Mouse (Mus musculus) C2C12 (cell line): ENCODE data around the gene Dmrtb1. TPM values are rescaled to one million over a fixed set of nuclear protein-coding genes. Genes with fewer than 3 reads are reported as not detected.

ENCODE experiments used
- H3K27me3 ChIP-seq: one replicate; pipeline ENCODE4 v1.6.1; 2011; ENCODE audit not compliant: control insufficient read depth, insufficient read depth, insufficient read length
- H3K36me3 ChIP-seq: one replicate; pipeline ENCODE4 v1.6.1; 2011; ENCODE audit not compliant: control insufficient read depth, insufficient read depth
- H3K4me3 ChIP-seq: one replicate; pipeline ENCODE4 v1.5.1; 2011; ENCODE audit warnings: mild to moderate bottlenecking, control low read depth; ENCODE audit not compliant: poor library complexity, insufficient read depth, severe bottlenecking
- H3K79me2 ChIP-seq: one replicate; pipeline ENCODE4 v1.6.1; 2011; ENCODE audit not compliant: control insufficient read depth, insufficient read depth
- H3K79me3 ChIP-seq: one replicate; pipeline ENCODE4 v1.6.1; 2011; ENCODE audit warnings: low read depth, control low read depth
- H3ac ChIP-seq: one replicate; pipeline ENCODE3; 2011; ENCODE audit warnings: low read depth; ENCODE audit not compliant: control insufficient read depth, insufficient read length
- CEBPB ChIP-seq: IDR thresholded peaks from one replicate; pipeline ENCODE4 v1.6.1; 2011; ENCODE audit warnings: low read depth, mild to moderate bottlenecking, control low read depth, moderate library complexity
- CTCF ChIP-seq: IDR thresholded peaks from one replicate; pipeline ENCODE4 v1.5.1; 2011; ENCODE audit not compliant: control insufficient read depth, insufficient read depth, insufficient read length
- FOSL1 ChIP-seq: IDR thresholded peaks from one replicate; pipeline ENCODE4 v1.8.0; 2011; ENCODE audit warnings: mild to moderate bottlenecking, low read length; ENCODE audit not compliant: poor library complexity, insufficient read depth, severe bottlenecking
- MAX ChIP-seq: IDR thresholded peaks from one replicate; pipeline ENCODE4 v1.6.1; 2011; ENCODE audit warnings: mild to moderate bottlenecking, control low read depth
- MYOD1 ChIP-seq: IDR thresholded peaks from one replicate; pipeline ENCODE4 v1.6.1; 2011; ENCODE audit warnings: low read depth; ENCODE audit not compliant: control insufficient read depth, insufficient read length
- MYOG ChIP-seq: IDR thresholded peaks from one replicate; pipeline ENCODE4 v1.6.1; 2011; ENCODE audit not compliant: control insufficient read depth, insufficient read length; ENCODE audit errors: extremely low read depth
- USF1 ChIP-seq: IDR thresholded peaks from one replicate; pipeline ENCODE4 v1.6.1; 2011; ENCODE audit warnings: low read depth, mild to moderate bottlenecking, control low read depth, moderate library complexity
- polyA plus RNA-seq: library from polyadenylated mRNA; unstranded; fragments of >200 nt; fragmentation: generic; extraction: Trizol; gene quantifications from one replicate; pipeline ENCODE4 v1.2.1, GENCODE M21; 2012; ENCODE audit warnings: missing spikeins

Dmrtb1 gene
- polyA plus RNA-seq, 1 experiment, result 0.05 TPM

DNA sequence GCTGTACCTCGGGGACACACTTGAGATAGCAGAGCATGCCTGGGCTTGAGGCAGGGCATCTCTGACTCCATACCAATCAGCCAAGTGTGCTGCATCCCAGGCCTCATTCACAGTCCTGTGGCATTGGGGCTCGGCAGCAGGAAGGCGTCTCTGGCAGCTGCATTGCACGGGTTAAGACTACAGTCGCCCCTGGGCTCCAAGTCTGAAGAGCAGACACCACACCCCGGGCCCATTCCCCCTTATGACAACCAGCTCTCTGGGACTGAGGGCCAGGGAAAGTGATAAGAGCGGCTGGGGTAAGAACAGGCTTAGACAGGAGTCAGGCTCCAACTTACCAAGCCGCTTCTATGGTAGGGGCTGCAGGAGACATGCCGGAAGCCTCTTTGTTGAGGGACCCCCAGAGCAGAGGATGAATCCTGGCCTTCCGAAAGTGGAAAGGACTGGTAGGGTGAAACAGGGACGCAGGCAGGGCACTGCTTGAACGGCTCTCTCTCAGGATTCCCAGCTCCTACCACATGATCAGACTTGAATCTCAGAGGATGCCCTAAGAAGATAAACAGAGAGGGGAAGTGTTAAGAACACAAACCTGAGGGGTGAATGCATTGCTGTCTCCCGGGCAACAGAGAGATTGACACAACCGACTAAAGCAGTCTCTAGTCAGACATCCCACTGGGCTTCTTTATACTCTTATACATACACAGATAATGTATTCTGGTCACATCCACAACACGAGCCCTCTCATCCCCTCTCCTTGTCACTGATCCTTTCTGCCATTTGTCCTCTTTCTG is 3.5 kb downstream of the Dmrtb1 start:
- Histone ChIP-seq H3K79me2 (no peaks in the 10 kb centered on the region), H3K79me3 (no peaks in the 10 kb centered on the region), H3K36me3 (no peaks in the 10 kb centered on the region), H3K4me3 (no peak overlapping the region), H3ac (no peak overlapping the region), H3K27me3 (peaks cover 71% of the 10 kb centered on the region)
- TF ChIP-seq MYOD1 (no peak), MYOG (no peak)

GRCm38 (mm10) chr4:107675645-107676044 is 8.4 kb downstream of the Dmrtb1 start:
- TF ChIP-seq CEBPB, result no peak
- H3K4me3 ChIP-seq, result no peak overlapping the region
- H3K27me3 ChIP-seq, result peaks cover 91% of the 10 kb centered on the region
- H3K36me3 ChIP-seq, result no peaks in the 10 kb centered on the region
- no peaks in the 10 kb centered on the region for H3K79me2 ChIP-seq
- no peak overlapping the region for H3ac ChIP-seq
- no peaks in the 10 kb centered on the region for H3K79me3 ChIP-seq

GRCm38 (mm10) chr4:107674322-107674644 is 9.7 kb downstream of the Dmrtb1 start:
- H3K4me3 ChIP-seq, result no peak overlapping the region
- no peaks in the 10 kb centered on the region for H3K36me3 ChIP-seq
- no peaks in the 10 kb centered on the region for H3K79me2 ChIP-seq
- H3ac ChIP-seq, result no peak overlapping the region
- peaks cover 89% of the 10 kb centered on the region for H3K27me3 ChIP-seq
- no peaks in the 10 kb centered on the region for H3K79me3 ChIP-seq
- TF ChIP-seq FOSL1 (no peak), CTCF (no peak), MYOG (no peak), MYOD1 (no peak), CEBPB (no peak), USF1 (no peak), MAX (no peak)

GRCm38 (mm10) chr4:107673638-107674321 is 10.2 kb downstream of the Dmrtb1 start:
- Histone ChIP-seq H3K79me3 (no peaks in the 10 kb centered on the region), H3K4me3 (no peak overlapping the region), H3K79me2 (no peaks in the 10 kb centered on the region), H3K27me3 (peaks cover 89% of the 10 kb centered on the region), H3K36me3 (no peaks in the 10 kb centered on the region), H3ac (no peak overlapping the region)
- TF ChIP-seq CTCF (no peak), CEBPB (no peak), USF1 (no peak), MAX (no peak), MYOG (no peak), FOSL1 (no peak), MYOD1 (no peak)

GRCm38 (mm10) chr4:107670731-107671130 is 13.3 kb downstream of the Dmrtb1 start:
- TF ChIP-seq FOSL1 (no peak), MAX (no peak), CTCF (no peak), MYOG (no peak), MYOD1 (no peak), USF1 (no peak), CEBPB (no peak)
- Histone ChIP-seq H3K27me3 (peaks cover 76% of the 10 kb centered on the region), H3K4me3 (no peak overlapping the region), H3K79me3 (no peaks in the 10 kb centered on the region), H3ac (no peak overlapping the region), H3K79me2 (no peaks in the 10 kb centered on the region), H3K36me3 (no peaks in the 10 kb centered on the region)

DNA sequence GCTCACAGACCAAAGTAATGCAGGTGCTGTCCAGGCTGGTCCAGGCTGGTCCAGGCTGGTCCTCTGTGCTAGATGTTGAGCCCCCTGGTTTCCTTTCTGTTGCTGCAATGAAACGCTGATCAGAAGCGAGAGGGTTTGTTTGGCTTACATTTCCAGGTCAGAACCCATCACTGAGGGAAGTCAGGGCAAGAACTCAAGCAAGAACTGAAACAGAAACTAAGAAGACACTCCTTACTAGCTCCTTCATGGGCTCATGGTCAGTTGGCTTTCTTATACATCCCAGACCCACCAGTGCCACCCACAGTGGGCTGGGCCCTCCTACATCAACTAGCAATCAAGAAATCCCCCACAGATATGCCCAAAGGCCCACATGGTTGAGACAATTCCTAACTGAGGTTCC is 15.5 kb downstream of the Dmrtb1 start:
- TF ChIP-seq MAX (no peak), MYOD1 (no peak), MYOG (no peak), CEBPB (no peak), FOSL1 (no peak), USF1 (no peak), CTCF (no peak)
- no peaks in the 10 kb centered on the region for H3K79me3 ChIP-seq
- H3K79me2 ChIP-seq, result no peaks in the 10 kb centered on the region
- no peaks in the 10 kb centered on the region for H3K36me3 ChIP-seq
- H3K4me3 ChIP-seq, result no peak overlapping the region
- peaks cover 56% of the 10 kb centered on the region for H3K27me3 ChIP-seq
- no peak overlapping the region for H3ac ChIP-seq
